Mouse (Mus musculus) CH12.LX (cell line): ENCODE results near the gene Hoxb8. TPM values are rescaled to one million over a fixed set of nuclear protein-coding genes. Genes with fewer than 3 reads are reported as not detected.

Source experiments
- DNase-seq: peaks from one replicate; pipeline ENCODE4 v3.0.0-alpha.2; 2013; ENCODE audit errors: extremely low read depth
- H3K27ac ChIP-seq: 2 replicates; pipeline ENCODE4 v1.5.1; 2012; ENCODE audit warnings: low read depth, mild to moderate bottlenecking, control low read depth, moderate library complexity; ENCODE audit not compliant: insufficient read depth
- H3K27me3 ChIP-seq: replicated peaks from 2 replicates; pipeline ENCODE3; 2012; ENCODE audit warnings: inconsistent platforms
- H3K36me3 ChIP-seq, 2 experiments: replicated peaks in 1 of 2; 2 replicates each; pipeline versions ENCODE3 to v1.6.1; 2012; ENCODE audit warnings: inconsistent platforms in 1 of 2, low read length in 1 of 2, mild to moderate bottlenecking in 1 of 2, mixed read lengths in 1 of 2, moderate library complexity in 1 of 2; ENCODE audit not compliant: control insufficient read depth in 1 of 2, insufficient read depth in 1 of 2
- H3K4me1 ChIP-seq, 2 experiments: 2 replicates each; pipeline ENCODE4 v1.6.1; 2012; ENCODE audit warnings: inconsistent platforms in 1 of 2, moderate library complexity in 1 of 2; ENCODE audit not compliant: insufficient read depth in 2 of 2, control insufficient read depth in 1 of 2
- H3K4me2 ChIP-seq: 2 replicates; pipeline ENCODE4 v1.6.1; 2012; ENCODE audit warnings: low read depth, mild to moderate bottlenecking, control low read depth; ENCODE audit not compliant: poor library complexity, insufficient read depth, severe bottlenecking
- H3K4me3 ChIP-seq, 3 experiments: fragments of 150-350 bp in 1 of 3; sonication (generic) in 1 of 3; replicated peaks in 1 of 3; 2 replicates each; pipeline versions ENCODE3 to v1.5.1; 2011 to 2012; ENCODE audit warnings: low read depth in 2 of 3, low read length in 2 of 3, mild to moderate bottlenecking in 2 of 3, moderate library complexity in 2 of 3, control low read depth in 1 of 3, improper control_type of control experiment in 1 of 3, inconsistent platforms in 1 of 3, mixed read lengths in 1 of 3; ENCODE audit not compliant: poor library complexity in 1 of 3
- H3K79me2 ChIP-seq: replicated peaks from 2 replicates; pipeline ENCODE4 v1.6.1; 2012; ENCODE audit warnings: mild to moderate bottlenecking, moderate library complexity; ENCODE audit not compliant: control insufficient read depth, poor library complexity, insufficient read depth, severe bottlenecking; ENCODE audit errors: extremely low read depth
- H3K9ac ChIP-seq: 2 replicates; pipeline ENCODE4 v1.6.1; 2012; ENCODE audit warnings: low read depth, mild to moderate bottlenecking, control low read depth, moderate library complexity; ENCODE audit not compliant: insufficient read depth
- H3K9me3 ChIP-seq: replicated peaks from 2 replicates; pipeline ENCODE3; 2012; ENCODE audit warnings: low read length, inconsistent platforms, mixed read lengths
- E2F4 ChIP-seq: IDR thresholded peaks from 2 replicates; pipeline ENCODE4 v1.6.1; 2011; ENCODE audit warnings: low read depth, low read length, improper control_type of control experiment; ENCODE audit not compliant: insufficient replicate concordance
- ELF1 ChIP-seq: IDR thresholded peaks from 2 replicates; pipeline ENCODE4 v1.6.1; 2014; ENCODE audit warnings: low read depth, mild to moderate bottlenecking, inconsistent platforms, low read length, improper control_type of control experiment
- ETS1 ChIP-seq: conservative IDR thresholded peaks from 2 replicates; pipeline ENCODE4 v1.6.1; 2012; ENCODE audit warnings: low read depth, mild to moderate bottlenecking, inconsistent platforms, low read length, improper control_type of control experiment, moderate library complexity
- HCFC1 ChIP-seq: IDR thresholded peaks from 2 replicates; pipeline ENCODE4 v1.6.1; 2012; ENCODE audit warnings: low read depth, mild to moderate bottlenecking, inconsistent platforms, low read length, improper control_type of control experiment
- MAX ChIP-seq: IDR thresholded peaks from 2 replicates; pipeline ENCODE4 v1.6.1; 2011; ENCODE audit warnings: low read length, improper control_type of control experiment
- MAZ ChIP-seq: IDR thresholded peaks from 2 replicates; pipeline ENCODE4 v1.6.1; 2012; ENCODE audit warnings: low read depth, mild to moderate bottlenecking, inconsistent platforms, low read length, improper control_type of control experiment, moderate library complexity
- MEF2A ChIP-seq: IDR thresholded peaks from 2 replicates; pipeline ENCODE4 v1.6.1; 2014; ENCODE audit warnings: low read depth, mild to moderate bottlenecking, inconsistent platforms, low read length, improper control_type of control experiment, borderline replicate concordance
- MYC ChIP-seq: IDR thresholded peaks from 2 replicates; pipeline ENCODE4 v1.6.1; 2011; ENCODE audit warnings: low read depth, mild to moderate bottlenecking, improper control_type of control experiment, low read length
- NRF1 ChIP-seq: IDR thresholded peaks from 2 replicates; pipeline ENCODE4 v1.6.1; 2014; ENCODE audit warnings: low read depth, mild to moderate bottlenecking, inconsistent platforms, low read length, improper control_type of control experiment, moderate library complexity
- PAX5 ChIP-seq: IDR thresholded peaks from 2 replicates; pipeline ENCODE4 v1.6.1; 2012; ENCODE audit warnings: low read length, inconsistent platforms, mixed read lengths
- POLR2A ChIP-seq: IDR thresholded peaks from 2 replicates; pipeline ENCODE4 v1.6.1; 2011; ENCODE audit warnings: low read depth, mild to moderate bottlenecking, improper control_type of control experiment, low read length
- POLR2AphosphoS2 ChIP-seq: IDR thresholded peaks from 2 replicates; pipeline ENCODE4 v1.6.1; 2011; ENCODE audit warnings: low read depth, low read length, improper control_type of control experiment
- SIN3A ChIP-seq: IDR thresholded peaks from 2 replicates; pipeline ENCODE4 v1.6.1; 2012; ENCODE audit warnings: low read length, improper control_type of control experiment, inconsistent platforms
- SMC3 ChIP-seq: IDR thresholded peaks from 2 replicates; pipeline ENCODE4 v1.6.1; 2011; ENCODE audit warnings: low read depth, low read length, improper control_type of control experiment
- TBP ChIP-seq: conservative IDR thresholded peaks from 2 replicates; pipeline ENCODE4 v1.6.1; 2011; ENCODE audit warnings: low read depth, low read length, improper control_type of control experiment
- TCF12 ChIP-seq: IDR thresholded peaks from 2 replicates; pipeline ENCODE4 v1.6.1; 2014; ENCODE audit warnings: low read depth, mild to moderate bottlenecking, inconsistent platforms, low read length, improper control_type of control experiment
- USF1 ChIP-seq: IDR thresholded peaks from 2 replicates; pipeline ENCODE4 v1.6.1; 2014; ENCODE audit warnings: low read depth, mild to moderate bottlenecking, inconsistent platforms, low read length, improper control_type of control experiment
- ZMIZ1 ChIP-seq: IDR thresholded peaks from 2 replicates; pipeline ENCODE4 v1.6.1; 2012; ENCODE audit warnings: low read depth, mild to moderate bottlenecking, inconsistent platforms, low read length, improper control_type of control experiment
- ZNF384 ChIP-seq: IDR thresholded peaks from 2 replicates; pipeline ENCODE4 v1.6.1; 2012; ENCODE audit warnings: low read depth, low read length, improper control_type of control experiment, inconsistent platforms
- dilution Hi-C: fragments of 300-500 bp; cut with MboI; formaldehyde crosslinking; loops from 2 replicates; pipeline ENCODE4 v1.14.3; 2020; ENCODE audit warnings: low sequenced_read_pairs; ENCODE audit not compliant: extremely low pct_unique_long_range_greater_than_20kb, extremely low pct_ligation_motif_present
- in situ Hi-C: fragments of 300-500 bp; cut with MboI; formaldehyde crosslinking; loops from 3 replicates; pipeline ENCODE4 v1.14.3; 2019; ENCODE audit warnings: low sequenced_read_pairs, low pct_ligation_motif_present, low pct_unique_long_range_greater_than_20kb, mixed read lengths
- polyA plus RNA-seq: library from polyadenylated mRNA; unstranded; fragments of >175 nt; gene quantifications from 2 replicates; pipeline ENCODE4 v1.2.1, GENCODE M21; 2012; ENCODE audit warnings: low read depth; ENCODE audit not compliant: insufficient read length
- total RNA-seq, 2 experiments: library from RNA; depleted of rRNA; stranded (reverse); fragments of 300-350 nt in 1 of 2; fragments of >200 nt in 1 of 2; gene quantifications; 2 replicates each; pipeline ENCODE4 v1.2.3; 2012 to 2014

Hoxb8 gene
- total and polyA plus RNA-seq, 3 experiments, result not detected

DNA sequence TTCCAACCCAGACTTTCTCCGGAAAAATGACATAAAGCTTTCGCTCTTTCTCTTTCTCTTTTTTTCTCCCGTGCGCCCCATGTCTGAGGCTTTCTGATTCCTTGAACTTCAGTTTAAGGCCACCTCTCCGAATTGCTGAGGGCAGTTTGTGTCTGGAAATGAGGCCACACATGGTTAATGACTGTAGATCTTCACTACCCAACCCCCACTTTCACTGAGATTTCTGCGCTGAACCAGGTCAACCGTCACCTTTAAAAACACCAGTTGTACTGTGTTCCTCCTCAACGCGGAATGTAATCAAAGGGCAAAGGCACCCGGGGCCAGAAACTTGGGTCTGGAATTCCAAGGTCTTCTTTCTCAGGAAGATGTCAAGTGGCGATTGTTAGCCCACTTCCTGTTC lies 27.5 kb upstream of the Hoxb8 start:
- peaks cover 96% of the 10 kb centered on the region for H3K27me3 ChIP-seq
- dilution Hi-C loops (no loop called here), in situ Hi-C loops (no loop called here)
- peak overlapping the region; percentile 19; the same call in 1 of the 2 replicates for H3K4me2 ChIP-seq
- no peaks in the 10 kb centered on the region for H3K79me2 ChIP-seq
- no peaks in the 10 kb centered on the region for H3K36me3 ChIP-seq
- peaks cover 7 to 14% of the 10 kb centered on the region in 2 experiments; a peak in 3 of 4 replicates for H3K4me1 ChIP-seq
- no peak overlapping the region for H3K27ac ChIP-seq
- TF ChIP-seq MAZ, result no peak
- TF ChIP-seq ZNF384, result no peak
- TF ChIP-seq MEF2A, result no peak
- no peak for TF ChIP-seq MAX
- TF ChIP-seq POLR2A, result no peak
- TF ChIP-seq ELF1, result no peak
- no peak for TF ChIP-seq HCFC1
- TF ChIP-seq SIN3A, result no peak
- TF ChIP-seq USF1, result no peak
- no peaks in the 10 kb centered on the region for H3K9me3 ChIP-seq
- no peak for DNase-seq
- no peak overlapping the region for H3K4me3 ChIP-seq
- no peak overlapping the region for H3K9ac ChIP-seq

DNA sequence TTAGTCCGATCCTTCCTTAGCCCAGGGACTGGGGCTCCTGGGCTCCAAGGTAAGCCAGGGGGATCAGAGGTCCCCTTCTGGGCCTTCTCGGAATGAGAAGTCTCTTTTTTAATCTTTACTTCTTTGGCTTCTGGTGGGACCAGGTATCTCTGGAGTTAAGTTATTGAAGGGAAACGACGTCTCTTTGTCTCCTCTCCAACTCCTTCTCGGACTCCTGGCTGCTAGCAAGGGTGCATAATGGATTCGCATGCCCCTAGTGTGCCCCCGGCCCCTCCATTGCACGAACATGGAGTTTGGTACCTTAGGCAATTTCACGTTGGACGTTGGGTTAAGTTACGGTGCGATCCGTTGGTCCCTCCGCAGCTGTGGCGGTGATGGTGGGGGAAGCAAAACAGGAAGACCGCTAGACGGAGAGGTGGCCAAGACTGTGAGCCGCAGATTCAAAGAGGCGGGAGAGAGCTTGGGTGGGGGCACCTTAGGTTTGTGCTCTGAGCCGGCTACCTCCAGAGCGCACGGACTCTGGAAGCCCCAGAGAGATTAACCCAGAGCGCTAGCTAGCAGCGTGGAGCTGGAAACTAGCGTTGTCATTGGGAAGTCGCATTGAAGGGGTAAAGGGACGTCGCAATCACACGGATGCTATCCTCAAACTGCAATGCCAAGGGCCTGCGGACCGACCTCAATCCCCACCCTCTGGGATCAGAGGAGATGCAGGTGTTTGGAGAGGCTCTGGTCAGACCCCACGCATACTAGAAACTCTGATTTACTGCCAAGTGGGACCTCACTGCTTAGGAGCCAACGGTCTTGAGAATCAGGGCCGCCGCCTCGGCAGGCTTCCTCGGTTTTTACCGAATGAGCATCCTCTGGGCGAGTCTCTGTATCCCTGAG lies 26.4 kb upstream of the Hoxb8 start:
- DNase-seq, result no peak
- dilution Hi-C loops, result no loop called here
- Histone ChIP-seq H3K4me2 (no peak overlapping the region), H3K9ac (no peak overlapping the region), H3K9me3 (no peaks in the 10 kb centered on the region), H3K36me3 (no peaks in the 10 kb centered on the region), H3K27ac (no peak overlapping the region), H3K4me1 (peaks cover 7 to 14% of the 10 kb centered on the region in 2 experiments; a peak in 3 of 4 replicates), H3K4me3 (no peak overlapping the region), H3K79me2 (no peaks in the 10 kb centered on the region), H3K27me3 (peaks cover 92% of the 10 kb centered on the region)
- no peak for TF ChIP-seq MAZ
- no peak for TF ChIP-seq MYC
- no peak for TF ChIP-seq ELF1
- no peak for TF ChIP-seq ZMIZ1
- no peak for TF ChIP-seq PAX5
- no peak for TF ChIP-seq POLR2A
- TF ChIP-seq E2F4, result no peak
- no peak for TF ChIP-seq MEF2A
- no peak for TF ChIP-seq POLR2AphosphoS2
- no peak for TF ChIP-seq TBP
- no peak for TF ChIP-seq ETS1
- TF ChIP-seq TCF12, result no peak
- no peak for TF ChIP-seq SMC3
- TF ChIP-seq NRF1, result no peak
- in situ Hi-C loops, result no loop called here
